Mouse (Mus musculus): ENCODE measurements around the gene Slc6a3.

DNA sequence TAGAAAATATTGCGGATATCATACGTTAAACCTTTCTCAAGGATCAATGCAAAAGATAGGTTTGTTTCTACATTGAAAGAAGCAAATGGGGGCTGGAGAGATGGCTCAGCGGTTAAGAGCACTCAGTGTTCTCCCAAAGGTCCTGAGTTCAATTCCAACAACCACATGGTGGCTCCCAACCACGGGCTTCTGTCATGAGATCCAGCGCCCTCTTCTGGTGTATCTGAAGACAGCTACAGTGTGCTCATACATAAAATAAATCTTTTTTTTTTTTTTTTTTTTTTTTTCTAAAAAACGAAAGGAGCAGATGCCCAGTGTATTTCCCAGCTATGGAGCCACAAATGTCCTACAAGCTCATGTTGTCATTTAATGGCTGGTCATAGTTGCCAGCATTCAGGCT is 84.1 kb downstream of the Slc6a3 start:
- TF ChIP-seq USF1 (IDR thresholded peaks at IDR 0.05; ENCODE audit: low read depth): no peak
- TF ChIP-seq E2F4 (IDR thresholded peaks at IDR 0.05; ENCODE audit: insufficient read depth): no peak

Measured in myocyte (in vitro differentiated cells).